Mouse (Mus musculus) macrophage (primary cell): ENCODE data around the gene Mdm2. TPM values are rescaled to one million over a fixed set of nuclear protein-coding genes. Genes with fewer than 3 reads are reported as not detected.

Experiments
- H3K27ac ChIP-seq: fragments of 350-480 bp; formaldehyde crosslinking; 2 replicates; pipeline ENCODE4 v1.9.0; 2021
- H3K36me3 ChIP-seq: fragments of 350-480 bp; formaldehyde crosslinking; 2 replicates; pipeline ENCODE4 v1.9.0; 2021; ENCODE audit errors: inconsistent target
- H3K4me3 ChIP-seq: fragments of 350-480 bp; formaldehyde crosslinking; 2 replicates; pipeline ENCODE4 v1.9.0; 2021; ENCODE audit errors: inconsistent target
- H3K79me2 ChIP-seq: fragments of 350-480 bp; formaldehyde crosslinking; 2 replicates; pipeline ENCODE4 v1.9.0; 2021; ENCODE audit errors: inconsistent target
- WGBS: methylation state at CpG from one replicate; pipeline ENCODE4 v1.1.7; 2026; ENCODE audit warnings: inconsistent platforms; ENCODE audit not compliant: missing documents; 5-methylcytosine and 5-hydroxymethylcytosine counted together
- polyA plus RNA-seq: library from polyadenylated mRNA; stranded (reverse); fragments of 250-400 nt; gene quantifications from 3 replicates; pipeline ENCODE4 v1.2.4, GENCODE M21; 2018; ENCODE audit warnings: inconsistent platforms

Mdm2 gene
- polyA plus RNA-seq, 1 experiment from 2014 or later = 84.1 TPM

DNA sequence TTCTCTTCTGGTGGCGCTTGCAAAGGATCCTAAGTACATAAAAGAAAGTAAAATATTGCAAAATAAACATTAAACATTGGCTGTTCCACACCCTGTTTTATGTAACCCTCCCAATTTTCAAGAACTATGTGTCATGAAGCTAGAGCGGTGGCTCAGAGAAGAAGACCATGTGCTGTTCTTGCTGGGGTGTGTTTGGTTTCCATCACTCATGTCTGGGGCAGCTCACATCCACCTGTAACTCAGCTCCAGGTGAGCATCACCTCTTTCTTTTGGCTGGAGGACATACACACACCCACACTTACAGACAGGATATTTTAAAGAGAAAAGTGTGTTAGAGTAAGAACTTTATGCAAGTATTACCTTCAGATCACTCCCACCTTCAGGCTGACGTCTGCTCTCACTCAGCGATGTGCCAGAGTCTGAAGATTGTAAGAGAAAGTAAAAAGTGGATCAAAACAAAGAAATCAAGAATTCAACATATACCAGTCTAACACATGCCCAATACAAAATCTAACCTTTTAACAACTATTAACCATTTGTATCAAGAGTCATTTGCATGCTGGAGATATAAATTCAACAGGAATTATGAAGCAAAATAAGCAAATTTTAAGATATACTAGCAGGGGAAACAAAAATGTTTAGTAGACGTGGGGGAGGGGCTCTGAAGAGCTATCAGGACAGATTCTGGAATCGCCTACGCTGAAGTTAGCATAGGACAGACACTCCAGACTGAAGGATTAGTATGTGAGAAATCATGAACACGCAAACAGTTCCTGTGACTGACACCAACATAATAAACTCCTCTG, 14.3 kb downstream of the Mdm2 start:
- WGBS = 92% methylated on average over 8 of the region's 8 CpGs
- peaks cover 90% of the 10 kb centered on the region for H3K79me2 ChIP-seq

DNA sequence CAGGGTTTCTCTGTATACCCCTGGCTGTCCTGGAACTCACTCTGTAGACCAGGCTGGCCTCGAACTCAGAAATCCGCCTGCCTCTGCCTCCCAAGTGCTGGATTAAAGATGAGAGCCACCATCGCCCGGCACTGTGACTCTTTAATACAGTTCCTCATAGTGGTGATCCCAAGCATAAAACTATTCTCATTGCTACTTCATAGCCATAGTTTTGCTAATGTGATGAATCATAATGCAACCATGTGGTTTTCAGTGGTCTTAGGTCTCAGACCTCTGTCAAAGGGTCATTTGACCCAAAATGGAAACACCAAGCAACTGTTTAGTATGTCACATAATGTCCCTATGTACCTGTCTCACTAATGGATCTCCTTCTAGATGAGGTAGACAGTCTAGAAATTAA, 15.0 kb downstream of the Mdm2 start:
- H3K36me3 ChIP-seq = peaks cover 92% of the 10 kb centered on the region
- peaks cover 87% of the 10 kb centered on the region for H3K79me2 ChIP-seq
- 100% methylated on average over 4 of the region's 4 CpGs for WGBS
- H3K4me3 ChIP-seq = no peak overlapping the region
- no peak overlapping the region for H3K27ac ChIP-seq

More for the DNA sequence above, 14.3 kb downstream of the Mdm2 start:
- peaks cover 86% of the 10 kb centered on the region for H3K36me3 ChIP-seq
- no peak overlapping the region for H3K4me3 ChIP-seq
- H3K27ac ChIP-seq = no peak overlapping the region

DNA sequence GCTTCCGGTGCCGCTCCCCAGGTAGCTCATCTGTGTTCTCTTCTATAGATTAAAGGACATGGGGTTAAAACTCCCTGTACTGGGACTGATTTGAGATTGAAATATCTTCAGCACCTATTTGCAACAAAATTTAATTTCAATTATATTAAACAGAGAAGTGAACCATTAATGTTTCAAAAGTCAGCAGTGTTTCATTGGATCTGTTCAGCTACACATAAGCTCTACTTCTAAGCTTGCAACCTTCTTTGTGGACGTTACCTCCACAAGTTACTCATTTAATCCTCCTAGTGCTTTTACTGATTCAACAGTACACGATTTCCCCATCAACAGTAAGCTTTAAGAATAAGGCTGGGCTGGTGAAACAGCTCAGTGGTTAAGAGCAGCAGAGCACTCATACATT, 15.5 kb downstream of the Mdm2 start:
- Histone ChIP-seq H3K27ac (no peak overlapping the region), H3K36me3 (peaks cover 93% of the 10 kb centered on the region), H3K79me2 (peaks cover 83% of the 10 kb centered on the region), H3K4me3 (no peak overlapping the region)
- 100% methylated on average over 4 of the region's 4 CpGs for WGBS

DNA sequence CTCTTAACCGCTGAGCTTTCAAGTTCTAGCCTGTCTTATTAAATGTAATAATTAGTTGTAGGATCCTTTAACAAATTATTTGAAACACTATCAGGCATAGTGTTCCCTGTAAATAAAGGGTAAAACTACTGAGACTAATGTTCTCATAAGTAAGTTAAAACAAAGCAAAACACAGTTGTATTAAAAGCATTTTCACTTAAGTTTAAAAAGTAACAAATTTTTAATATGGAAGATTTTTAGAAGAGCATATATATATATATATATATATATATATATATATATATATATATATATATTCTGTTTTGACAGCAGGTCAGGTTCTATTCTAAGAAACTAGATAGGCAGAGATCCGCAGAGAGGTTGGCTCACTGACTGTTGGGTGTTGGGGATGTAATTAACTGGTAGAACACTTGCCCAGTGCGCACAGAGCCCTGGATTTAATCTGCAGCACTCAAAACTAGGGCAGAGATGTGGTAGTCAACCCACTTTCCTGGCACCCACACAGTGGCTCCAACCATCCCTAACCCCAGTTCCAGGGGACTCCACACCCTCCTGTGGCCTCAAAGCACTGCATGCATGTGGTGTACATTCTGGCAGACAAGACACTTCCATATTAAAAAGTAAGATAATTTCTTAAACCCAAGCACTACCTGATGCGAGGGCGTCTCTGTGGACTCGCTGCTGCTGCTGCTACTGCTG, 16.2 kb downstream of the Mdm2 start:
- Histone ChIP-seq H3K4me3 (no peak overlapping the region), H3K27ac (no peak overlapping the region), H3K79me2 (peaks cover 77% of the 10 kb centered on the region), H3K36me3 (peaks cover 93% of the 10 kb centered on the region)
- WGBS = 95% methylated on average over 6 of the region's 6 CpGs

DNA sequence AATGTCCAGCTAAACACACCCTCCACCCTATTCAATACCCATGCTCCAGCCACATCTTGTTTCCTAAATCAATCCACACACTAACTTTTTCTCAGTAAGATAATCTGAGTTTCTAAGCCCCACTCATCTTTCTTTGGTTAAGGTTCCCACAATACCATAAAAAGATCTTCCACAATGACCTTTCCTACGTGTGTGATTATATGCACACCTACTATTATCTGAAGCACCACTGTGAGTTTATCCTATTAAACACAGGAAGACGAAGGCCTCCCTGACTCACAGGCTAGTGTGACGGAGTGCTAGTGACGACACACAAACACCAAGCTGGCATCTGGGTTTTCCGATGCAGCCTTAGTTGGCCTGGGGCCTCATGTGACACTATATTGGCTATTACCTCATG, 17.6 kb downstream of the Mdm2 start:
- Histone ChIP-seq H3K27ac (no peak overlapping the region), H3K36me3 (peaks cover 90% of the 10 kb centered on the region), H3K4me3 (no peak overlapping the region), H3K79me2 (peaks cover 63% of the 10 kb centered on the region)
- WGBS = 92% methylated on average over 5 of the region's 5 CpGs

DNA sequence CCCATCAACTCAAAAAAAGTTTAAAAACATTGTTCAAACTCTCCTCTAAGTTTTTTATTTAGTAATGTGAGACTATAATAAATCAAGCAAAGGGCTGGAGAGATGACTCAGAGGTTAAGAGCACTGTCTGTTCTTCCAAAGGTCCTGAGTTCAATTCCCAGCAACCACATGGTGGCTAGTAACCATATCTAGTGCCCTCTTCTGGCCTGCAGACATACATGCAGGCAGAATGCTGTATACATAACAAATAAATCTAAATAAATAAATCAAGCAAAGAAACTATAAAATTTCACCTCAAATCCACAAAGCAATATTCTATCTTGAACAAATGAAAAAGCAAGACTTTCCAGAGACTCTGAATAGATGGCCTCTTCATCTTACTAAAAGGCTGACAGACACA, 18.4 kb downstream of the Mdm2 start:
- peaks cover 55% of the 10 kb centered on the region for H3K79me2 ChIP-seq
- peaks cover 83% of the 10 kb centered on the region for H3K36me3 ChIP-seq
- H3K4me3 ChIP-seq = no peak overlapping the region
- no peak overlapping the region for H3K27ac ChIP-seq

DNA sequence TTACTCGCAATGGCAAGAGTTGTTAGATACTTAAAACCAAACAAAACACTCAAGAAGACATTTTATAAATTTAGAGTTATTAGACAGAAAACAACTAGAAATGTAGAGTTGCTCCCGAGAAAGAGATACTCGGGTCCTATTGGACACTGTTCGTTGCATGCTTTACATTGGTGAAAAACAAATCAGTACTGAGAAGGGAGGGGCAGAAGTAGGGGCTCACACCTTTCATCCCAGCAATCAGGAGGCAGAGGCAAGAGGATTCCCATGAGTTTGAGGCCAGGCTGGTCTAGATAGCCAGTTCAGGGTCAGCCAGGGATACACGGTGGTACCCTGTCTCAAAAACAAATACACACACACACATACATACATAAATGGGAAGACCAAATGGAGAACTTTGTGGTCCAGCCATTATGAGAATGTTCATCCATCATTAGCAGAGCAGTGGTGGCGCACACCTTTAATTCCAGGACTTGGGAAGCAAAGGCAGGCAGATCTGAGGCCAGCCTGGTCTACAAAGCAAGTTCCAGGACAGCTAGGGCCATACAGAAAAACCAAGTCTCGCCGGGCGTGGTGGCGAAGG, 19.1 kb downstream of the Mdm2 start:
- WGBS = 97% methylated on average over 10 of the region's 10 CpGs
- H3K27ac ChIP-seq = no peak overlapping the region
- no peak overlapping the region for H3K4me3 ChIP-seq
- peaks cover 76% of the 10 kb centered on the region for H3K36me3 ChIP-seq
- peaks cover 48% of the 10 kb centered on the region for H3K79me2 ChIP-seq

DNA sequence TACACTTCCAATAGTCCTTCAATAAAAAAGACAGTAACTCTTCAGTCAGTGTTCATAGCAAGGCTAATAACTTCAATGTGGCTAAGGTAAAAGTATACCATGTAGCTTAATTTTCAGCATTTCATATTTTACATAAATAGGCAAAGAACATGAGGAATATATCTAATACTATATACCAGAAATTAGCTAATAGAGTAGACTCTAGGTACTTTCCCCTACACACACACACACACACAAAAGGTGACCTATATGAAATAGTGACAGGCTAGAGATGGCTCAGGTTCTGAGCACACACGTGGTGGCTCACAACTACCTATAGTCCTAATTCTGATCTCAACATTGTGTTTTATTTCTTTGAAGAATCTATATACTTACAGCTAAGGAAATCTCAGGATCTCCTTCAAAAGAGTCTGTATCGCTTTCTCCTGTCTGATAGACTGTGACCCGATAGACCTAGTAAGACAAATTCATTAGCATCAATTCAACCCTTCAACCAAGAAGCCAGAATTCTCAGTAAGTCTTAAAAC, 19.7 kb downstream of the Mdm2 start:
- Histone ChIP-seq H3K36me3 (peaks cover 69% of the 10 kb centered on the region), H3K4me3 (no peak overlapping the region), H3K79me2 (peaks cover 42% of the 10 kb centered on the region), H3K27ac (no peak overlapping the region)
- WGBS = 96% methylated on average over 3 of the region's 3 CpGs

DNA sequence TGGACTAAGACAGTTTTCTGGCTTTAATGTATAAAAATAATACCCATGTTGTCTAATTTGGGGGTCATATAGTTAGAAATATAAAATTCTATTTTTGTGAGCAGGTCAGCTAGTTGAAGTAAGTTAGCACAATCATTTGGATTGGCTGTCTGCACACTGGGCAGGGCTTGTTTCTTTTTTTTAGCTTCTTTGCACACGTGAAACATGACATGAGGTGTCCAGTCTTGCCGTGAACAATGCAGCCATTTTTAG, 20.5 kb downstream of the Mdm2 start:
- H3K4me3 ChIP-seq = no peak overlapping the region
- H3K79me2 ChIP-seq = peaks cover 33% of the 10 kb centered on the region
- no peak overlapping the region for H3K27ac ChIP-seq
- H3K36me3 ChIP-seq = peaks cover 61% of the 10 kb centered on the region
- 96% methylated on average over 2 of the region's 2 CpGs for WGBS

DNA sequence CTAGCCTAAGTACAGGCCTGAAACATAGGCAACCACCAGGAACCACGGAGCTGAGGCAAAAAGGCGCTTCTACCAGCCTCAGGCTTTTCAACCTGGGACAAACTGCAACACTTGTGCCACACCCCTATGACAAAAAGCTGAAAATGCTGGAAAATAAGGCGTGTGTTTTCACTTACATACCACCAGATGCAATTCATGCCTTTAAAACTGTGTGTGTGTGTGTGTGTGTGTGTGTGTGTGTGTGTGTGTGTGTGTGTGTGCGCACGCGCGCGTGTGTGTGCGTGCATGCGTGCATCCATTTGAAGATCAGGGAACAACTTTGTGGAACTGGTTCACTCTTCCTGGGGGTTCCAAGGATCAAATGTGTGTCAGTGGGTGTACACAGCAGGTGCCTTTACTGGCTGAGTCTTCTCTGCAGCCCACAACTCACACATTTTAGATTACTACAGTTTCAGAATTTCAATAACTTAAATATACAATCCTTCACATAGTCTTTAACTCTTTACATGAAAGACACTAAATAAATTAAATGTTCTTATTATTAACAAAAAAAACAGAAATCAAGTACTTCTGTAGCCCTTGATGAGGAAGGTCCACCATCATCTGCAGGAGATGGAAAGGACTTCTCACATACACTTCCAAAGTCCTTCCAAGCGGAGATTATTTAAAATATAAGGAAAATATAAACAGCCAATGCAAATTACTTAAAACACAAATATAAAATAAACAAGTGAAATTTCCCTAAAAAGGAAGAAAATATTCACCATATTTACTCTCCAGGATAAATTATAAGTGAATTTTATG, 21.1 kb downstream of the Mdm2 start:
- Histone ChIP-seq H3K79me2 (peaks cover 28% of the 10 kb centered on the region), H3K27ac (no peak overlapping the region), H3K4me3 (no peak overlapping the region), H3K36me3 (peaks cover 56% of the 10 kb centered on the region)
- 93% methylated on average over 9 of the region's 11 CpGs for WGBS

DNA sequence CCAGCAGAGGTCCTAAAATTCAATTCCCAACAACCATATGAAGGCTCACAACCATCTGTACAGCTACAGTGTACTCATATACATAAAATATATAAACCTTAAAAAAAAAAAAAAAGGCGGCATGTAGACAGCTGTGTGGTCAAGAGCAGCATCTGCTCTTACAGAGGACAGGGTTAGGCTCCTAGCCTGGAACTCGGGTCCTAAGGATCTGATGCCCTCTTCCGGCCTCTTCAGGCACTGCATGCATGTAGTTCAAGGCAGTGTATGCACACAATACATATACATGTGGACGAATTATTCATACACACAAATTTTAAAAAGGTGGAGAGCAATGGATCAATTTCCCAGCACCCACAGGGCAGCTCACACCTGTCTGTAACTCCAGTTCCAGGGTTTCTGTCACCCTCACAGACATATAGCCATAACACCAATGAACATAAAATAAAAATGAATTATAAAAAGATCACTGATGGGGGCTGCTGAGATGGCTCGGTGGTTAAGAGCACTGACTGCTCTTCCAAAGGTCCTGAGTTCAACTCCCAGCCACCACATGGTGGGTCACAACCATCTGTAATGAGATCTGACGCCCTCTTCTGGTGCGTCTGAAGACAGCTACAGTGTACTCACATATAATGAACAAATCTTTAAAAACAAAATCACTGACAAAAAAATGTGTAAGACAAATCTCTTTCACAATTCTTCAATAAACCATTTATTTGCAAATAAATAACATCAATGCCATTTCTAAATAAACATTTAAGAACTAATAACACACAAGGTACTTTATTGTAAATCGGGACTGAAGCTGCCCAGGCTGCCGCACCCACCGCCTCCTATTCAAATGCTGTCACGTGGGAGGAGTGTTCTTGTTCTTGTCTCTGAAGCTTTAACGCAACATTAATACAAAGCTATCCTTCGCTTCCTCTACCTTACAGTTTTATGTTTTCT, 22.1 kb downstream of the Mdm2 start:
- 88% methylated on average over 13 of the region's 13 CpGs for WGBS
- Histone ChIP-seq H3K36me3 (peaks cover 49% of the 10 kb centered on the region), H3K27ac (no peak overlapping the region)

DNA sequence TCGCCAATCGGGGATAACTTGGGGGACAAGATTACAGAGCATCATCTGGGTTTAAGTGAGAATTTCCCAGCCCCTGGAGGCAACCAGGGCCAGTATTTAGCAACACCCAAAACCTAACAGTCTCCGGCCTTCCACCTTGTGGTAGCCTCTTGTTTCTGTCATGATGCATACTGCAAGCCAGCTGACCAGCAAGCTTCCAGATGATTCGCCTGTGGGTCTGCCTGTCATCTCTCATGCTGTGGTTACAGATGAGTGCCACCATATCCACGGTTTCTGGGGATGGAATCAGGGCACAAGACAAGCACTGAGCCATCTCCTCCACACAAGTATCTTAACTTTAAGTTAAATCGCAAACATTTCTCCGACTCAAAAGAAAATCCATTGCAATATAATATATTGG, 23.0 kb downstream of the Mdm2 start:
- H3K36me3 ChIP-seq = peaks cover 43% of the 10 kb centered on the region
- peaks cover 15% of the 10 kb centered on the region; the same call in 1 of the 2 replicates for H3K79me2 ChIP-seq

More for the DNA sequence above, 22.1 kb downstream of the Mdm2 start:
- Histone ChIP-seq H3K4me3 (no peak overlapping the region), H3K79me2 (peaks cover 21% of the 10 kb centered on the region; the same call in 1 of the 2 replicates)

DNA sequence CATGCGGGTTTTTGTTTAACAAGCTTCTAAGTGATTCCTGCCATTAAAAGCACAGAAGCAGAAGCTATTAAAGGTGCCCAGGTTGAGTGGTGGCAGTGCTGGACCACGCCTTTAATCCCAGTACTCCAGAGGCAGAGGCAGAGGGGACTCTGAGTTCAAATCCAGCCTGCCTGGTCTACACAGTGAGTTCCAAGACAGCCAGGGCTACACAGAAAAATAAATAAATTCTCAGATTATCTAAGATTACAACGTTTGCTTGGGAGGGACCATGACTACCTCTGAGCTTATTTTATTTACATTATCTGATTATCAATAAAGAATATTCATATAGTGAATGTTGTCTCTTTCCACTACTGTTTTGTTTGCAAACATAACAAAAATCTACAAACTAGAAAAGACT, 23.5 kb downstream of the Mdm2 start:
- Histone ChIP-seq H3K27ac (no peak overlapping the region), H3K79me2 (peaks cover 11% of the 10 kb centered on the region; the same call in 1 of the 2 replicates)
- WGBS = 93% methylated on average over 3 of the region's 3 CpGs

More for the DNA sequence above, 23.0 kb downstream of the Mdm2 start:
- no peak overlapping the region for H3K4me3 ChIP-seq
- WGBS = 90% methylated on average over 7 of the region's 7 CpGs
- no peak overlapping the region for H3K27ac ChIP-seq

More for the DNA sequence above, 23.5 kb downstream of the Mdm2 start:
- peaks cover 38% of the 10 kb centered on the region for H3K36me3 ChIP-seq
- H3K4me3 ChIP-seq = no peak overlapping the region
